Mouse (Mus musculus) bone marrow, adult 2 months (tissue): ENCODE data around the gene Rpl37.

Experiments
- CTCF ChIP-seq: fragments of 200-500 bp; IDR thresholded peaks from 2 replicates; pipeline ENCODE4 v1.5.1; 2011; ENCODE audit warnings: low read length, control low read depth; ENCODE audit not compliant: control insufficient read depth, insufficient read depth
- POLR2A ChIP-seq: fragments of 200-500 bp; IDR thresholded peaks from 2 replicates; pipeline ENCODE4 v1.6.1; 2011; ENCODE audit warnings: low read depth, mild to moderate bottlenecking, control low read depth, low read length, borderline replicate concordance; ENCODE audit not compliant: control insufficient read depth

- no peak for TF ChIP-seq POLR2A
- TF ChIP-seq CTCF = no peak
These were observed 42.4 kb downstream of the Rpl37 start for GRCm38 (mm10) chr15:5158827-5159226.
